Mouse (Mus musculus) G1E (cell line): ENCODE results near the gene Atf7.

Source experiments
- CTCF ChIP-seq: IDR thresholded peaks from 2 replicates; pipeline ENCODE4 v1.5.1; 2012; ENCODE audit warnings: low read depth, low read length, inconsistent platforms, mixed read lengths
- GATA1 ChIP-seq: IDR thresholded peaks from 2 replicates; pipeline ENCODE4 v1.6.1; 2012; ENCODE audit warnings: borderline replicate concordance, low read length, inconsistent platforms, mixed read lengths
- POLR2AphosphoS5 ChIP-seq: IDR thresholded peaks from 2 replicates; pipeline ENCODE4 v1.6.1; 2012; ENCODE audit warnings: low read depth, low read length, inconsistent platforms; ENCODE audit not compliant: insufficient replicate concordance
- TAL1 ChIP-seq: conservative IDR thresholded peaks from 2 replicates; pipeline ENCODE4 v1.6.1; 2012; ENCODE audit warnings: low read depth, low read length, inconsistent platforms, mixed read lengths

GRCm38 (mm10) chr15:102487664-102488063, 137.6 kb downstream of the Atf7 start:
- no peak for TF ChIP-seq CTCF
- TF ChIP-seq GATA1, result no peak
- TF ChIP-seq TAL1, result no peak
- no peak for TF ChIP-seq POLR2AphosphoS5
